Mouse (Mus musculus) CH12.LX (cell line): ENCODE measurements around the gene Palm. TPM values are rescaled to one million over a fixed set of nuclear protein-coding genes. Genes with fewer than 3 reads are reported as not detected.

Experiments used
- DNase-seq: peaks from one replicate; pipeline ENCODE4 v3.0.0-alpha.2; 2013; ENCODE audit errors: extremely low read depth
- H3K27ac ChIP-seq: 2 replicates; pipeline ENCODE4 v1.5.1; 2012; ENCODE audit warnings: low read depth, mild to moderate bottlenecking, control low read depth, moderate library complexity; ENCODE audit not compliant: insufficient read depth
- H3K27me3 ChIP-seq: replicated peaks from 2 replicates; pipeline ENCODE3; 2012; ENCODE audit warnings: inconsistent platforms
- H3K36me3 ChIP-seq, 2 experiments: replicated peaks in 1 of 2; 2 replicates each; pipeline versions ENCODE3 to v1.6.1; 2012; ENCODE audit warnings: inconsistent platforms in 1 of 2, low read length in 1 of 2, mild to moderate bottlenecking in 1 of 2, mixed read lengths in 1 of 2, moderate library complexity in 1 of 2; ENCODE audit not compliant: control insufficient read depth in 1 of 2, insufficient read depth in 1 of 2
- H3K4me1 ChIP-seq, 2 experiments: 2 replicates each; pipeline ENCODE4 v1.6.1; 2012; ENCODE audit warnings: inconsistent platforms in 1 of 2, moderate library complexity in 1 of 2; ENCODE audit not compliant: insufficient read depth in 2 of 2, control insufficient read depth in 1 of 2
- H3K4me2 ChIP-seq: 2 replicates; pipeline ENCODE4 v1.6.1; 2012; ENCODE audit warnings: low read depth, mild to moderate bottlenecking, control low read depth; ENCODE audit not compliant: poor library complexity, insufficient read depth, severe bottlenecking
- H3K4me3 ChIP-seq, 3 experiments: fragments of 150-350 bp in 1 of 3; sonication (generic) in 1 of 3; replicated peaks in 1 of 3; 2 replicates each; pipeline versions ENCODE3 to v1.5.1; 2011 to 2012; ENCODE audit warnings: low read depth in 2 of 3, low read length in 2 of 3, mild to moderate bottlenecking in 2 of 3, moderate library complexity in 2 of 3, control low read depth in 1 of 3, improper control_type of control experiment in 1 of 3, inconsistent platforms in 1 of 3, mixed read lengths in 1 of 3; ENCODE audit not compliant: poor library complexity in 1 of 3
- H3K79me2 ChIP-seq: replicated peaks from 2 replicates; pipeline ENCODE4 v1.6.1; 2012; ENCODE audit warnings: mild to moderate bottlenecking, moderate library complexity; ENCODE audit not compliant: control insufficient read depth, poor library complexity, insufficient read depth, severe bottlenecking; ENCODE audit errors: extremely low read depth
- H3K9ac ChIP-seq: 2 replicates; pipeline ENCODE4 v1.6.1; 2012; ENCODE audit warnings: low read depth, mild to moderate bottlenecking, control low read depth, moderate library complexity; ENCODE audit not compliant: insufficient read depth
- H3K9me3 ChIP-seq: replicated peaks from 2 replicates; pipeline ENCODE3; 2012; ENCODE audit warnings: low read length, inconsistent platforms, mixed read lengths
- BHLHE40 ChIP-seq: IDR thresholded peaks from 2 replicates; pipeline ENCODE4 v1.6.1; 2011; ENCODE audit warnings: mild to moderate bottlenecking, low read depth, low read length, improper control_type of control experiment
- CHD2 ChIP-seq: IDR thresholded peaks from 2 replicates; pipeline ENCODE4 v1.6.1; 2011; ENCODE audit warnings: low read length, improper control_type of control experiment
- HCFC1 ChIP-seq: IDR thresholded peaks from 2 replicates; pipeline ENCODE4 v1.6.1; 2012; ENCODE audit warnings: low read depth, mild to moderate bottlenecking, inconsistent platforms, low read length, improper control_type of control experiment
- JUND ChIP-seq: conservative IDR thresholded peaks from 2 replicates; pipeline ENCODE4 v1.6.1; 2011; ENCODE audit warnings: low read depth, low read length, improper control_type of control experiment
- MAFK ChIP-seq: IDR thresholded peaks from 2 replicates; pipeline ENCODE4 v1.6.1; 2011; ENCODE audit warnings: low read length, improper control_type of control experiment; ENCODE audit not compliant: insufficient replicate concordance
- POLR2A ChIP-seq: IDR thresholded peaks from 2 replicates; pipeline ENCODE4 v1.6.1; 2011; ENCODE audit warnings: low read depth, mild to moderate bottlenecking, improper control_type of control experiment, low read length
- POLR2AphosphoS2 ChIP-seq: IDR thresholded peaks from 2 replicates; pipeline ENCODE4 v1.6.1; 2011; ENCODE audit warnings: low read depth, low read length, improper control_type of control experiment
- TBP ChIP-seq: conservative IDR thresholded peaks from 2 replicates; pipeline ENCODE4 v1.6.1; 2011; ENCODE audit warnings: low read depth, low read length, improper control_type of control experiment
- USF1 ChIP-seq: IDR thresholded peaks from 2 replicates; pipeline ENCODE4 v1.6.1; 2014; ENCODE audit warnings: low read depth, mild to moderate bottlenecking, inconsistent platforms, low read length, improper control_type of control experiment
- dilution Hi-C: fragments of 300-500 bp; cut with MboI; formaldehyde crosslinking; loops from 2 replicates; pipeline ENCODE4 v1.14.3; 2020; ENCODE audit warnings: low sequenced_read_pairs; ENCODE audit not compliant: extremely low pct_unique_long_range_greater_than_20kb, extremely low pct_ligation_motif_present
- in situ Hi-C: fragments of 300-500 bp; cut with MboI; formaldehyde crosslinking; loops from 3 replicates; pipeline ENCODE4 v1.14.3; 2019; ENCODE audit warnings: low sequenced_read_pairs, low pct_ligation_motif_present, low pct_unique_long_range_greater_than_20kb, mixed read lengths
- polyA plus RNA-seq: library from polyadenylated mRNA; unstranded; fragments of >175 nt; gene quantifications from 2 replicates; pipeline ENCODE4 v1.2.1, GENCODE M21; 2012; ENCODE audit warnings: low read depth; ENCODE audit not compliant: insufficient read length
- total RNA-seq, 2 experiments: library from RNA; depleted of rRNA; stranded (reverse); fragments of 300-350 nt in 1 of 2; fragments of >200 nt in 1 of 2; gene quantifications; 2 replicates each; pipeline ENCODE4 v1.2.3; 2012 to 2014

Gene Palm
- total and polyA plus RNA-seq, 3 experiments: 0.78 to 5.3 (median 2.5) TPM

DNA sequence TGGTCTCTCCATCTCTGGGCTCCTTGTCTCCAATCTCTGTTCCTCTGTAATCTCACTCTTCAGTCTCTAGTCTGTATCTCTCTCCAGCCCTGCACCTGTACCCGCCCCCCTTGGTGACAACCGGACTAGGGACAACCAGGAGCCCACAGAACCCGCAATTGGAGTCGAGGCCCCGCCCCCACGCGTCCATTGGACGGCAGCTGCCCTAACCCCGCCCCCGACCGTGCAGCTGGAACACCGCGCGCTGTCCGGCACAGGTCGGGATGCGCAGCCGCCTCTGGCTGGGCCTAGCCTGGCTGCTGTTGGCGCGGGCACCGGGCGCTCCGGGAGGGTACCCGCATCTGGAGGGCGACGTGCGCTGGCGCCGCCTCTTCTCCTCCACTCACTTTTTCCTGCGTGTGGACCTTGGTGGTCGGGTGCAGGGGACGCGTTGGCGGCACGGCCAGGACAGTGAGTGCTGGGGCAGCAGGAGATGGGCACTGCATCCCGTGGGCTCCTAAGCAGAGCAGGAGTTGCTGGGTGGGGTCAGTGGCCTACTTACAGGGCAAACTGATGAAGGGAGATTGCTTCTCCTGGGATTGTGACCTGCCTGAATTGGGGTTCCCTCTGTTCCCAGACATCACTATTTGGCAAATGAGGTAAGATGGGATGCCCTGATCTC, 38.4 kb upstream of the Palm start, which contains the start of gene Fgf22:
Fgf22 (plus strand) TSS at position 221 of the 661 bp plus-strand sequence.
- dilution Hi-C loops (no loop called here), in situ Hi-C loops (no loop called here)
- Histone ChIP-seq H3K4me3 (no peak within 1 kb of the TSS), H3K79me2 (no peaks in the 10 kb centered on the region), H3K27ac (no peak within 1 kb of the TSS)
- DNase-seq: no peak
- TF ChIP-seq HCFC1 (no peak), TBP (no peak)
- TF ChIP-seq, all 38 proteins: peak for 0
- H3K4me1 ChIP-seq: no peaks in the 10 kb centered on the region; a peak in 1 of 4 replicates
- H3K36me3 ChIP-seq: peaks cover 30 to 46% of the 10 kb centered on the region in 2 experiments
- H3K9ac ChIP-seq: no peak within 1 kb of the TSS
- H3K4me2 ChIP-seq: no peak within 1 kb of the TSS
- H3K27me3 ChIP-seq: no peaks in the 10 kb centered on the region
- no peaks in the 10 kb centered on the region for H3K9me3 ChIP-seq

DNA sequence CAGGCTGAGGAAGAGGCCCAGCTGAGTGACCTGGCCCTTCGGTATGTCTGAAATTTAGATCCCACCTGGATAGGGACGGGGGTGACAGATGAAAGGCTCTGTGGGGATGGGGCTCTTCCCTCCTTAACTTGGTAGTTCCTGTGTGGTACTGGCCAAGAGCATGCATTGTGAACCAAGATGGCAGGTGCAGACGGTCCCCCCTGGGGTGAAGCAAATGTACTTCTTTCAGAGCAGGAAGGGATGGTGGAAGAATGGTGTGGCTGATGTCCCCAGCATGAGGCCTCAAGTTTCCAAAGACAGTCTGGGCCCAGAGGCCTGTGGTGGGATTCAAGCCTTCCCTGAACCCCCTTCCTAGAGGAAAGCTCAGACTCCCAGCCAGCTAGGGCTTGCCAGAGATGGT, 37.5 kb upstream of the Palm start:
- H3K79me2 ChIP-seq: no peaks in the 10 kb centered on the region
- TF ChIP-seq CHD2 (no peak), TBP (no peak), MAFK (no peak), JUND (no peak), POLR2A (no peak), BHLHE40 (no peak)
- no peak overlapping the region for H3K9ac ChIP-seq
- no peak for DNase-seq
- no peak overlapping the region for H3K4me3 ChIP-seq
- in situ Hi-C loops (no loop called here), dilution Hi-C loops (no loop called here)
- no peak overlapping the region for H3K4me2 ChIP-seq
- no peak overlapping the region for H3K27ac ChIP-seq
- H3K4me1 ChIP-seq: no peaks in the 10 kb centered on the region; a peak in 1 of 4 replicates
- no peaks in the 10 kb centered on the region for H3K9me3 ChIP-seq
- peaks cover 38 to 53% of the 10 kb centered on the region in 2 experiments for H3K36me3 ChIP-seq
- H3K27me3 ChIP-seq: no peaks in the 10 kb centered on the region

DNA sequence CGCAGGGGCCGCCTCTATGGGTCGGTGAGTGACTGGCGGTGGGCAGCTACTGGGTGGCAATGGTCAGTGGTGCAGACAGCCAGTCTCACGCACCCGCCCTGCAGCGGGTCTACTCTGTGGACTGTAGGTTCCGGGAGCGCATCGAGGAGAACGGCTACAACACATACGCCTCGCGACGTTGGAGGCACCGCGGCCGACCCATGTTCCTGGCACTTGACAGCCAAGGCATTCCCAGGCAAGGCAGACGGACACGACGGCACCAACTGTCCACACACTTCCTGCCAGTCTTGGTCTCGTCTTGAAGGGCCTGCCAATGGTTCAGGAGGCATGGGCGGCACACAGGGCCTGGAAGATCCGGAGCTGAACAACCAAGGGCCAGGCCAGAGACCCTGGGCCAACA, 36.7 kb upstream of the Palm start:
- Histone ChIP-seq H3K4me2 (no peak overlapping the region), H3K27me3 (no peaks in the 10 kb centered on the region), H3K4me1 (no peaks in the 10 kb centered on the region; a peak in 1 of 4 replicates), H3K9ac (no peak overlapping the region), H3K4me3 (no peak overlapping the region), H3K9me3 (no peaks in the 10 kb centered on the region), H3K36me3 (peaks cover 46 to 61% of the 10 kb centered on the region in 2 experiments), H3K27ac (no peak overlapping the region), H3K79me2 (no peaks in the 10 kb centered on the region)
- dilution Hi-C loops (no loop called here), in situ Hi-C loops (no loop called here)
- DNase-seq: no peak
- TF ChIP-seq USF1: no peak
- 0 out of 2 replicates have a peak, but pooled peaks have one; percentile 9 for TF ChIP-seq POLR2AphosphoS2
